Mouse (Mus musculus): ENCODE measurements around the gene Reg4.

GRCm38 (mm10) chr3:98283205-98283604 lies 61.2 kb downstream of the Reg4 start:
- TF ChIP-seq CTCF (IDR thresholded peaks at IDR 0.05; ENCODE audit: control insufficient read depth, insufficient read depth, low read length) = no peak
- TF ChIP-seq POLR2A (IDR thresholded peaks at IDR 0.05; ENCODE audit: borderline replicate concordance, control insufficient read depth, low read depth, low read length) = no peak

All from bone marrow, adult 2 months (tissue).